Mouse (Mus musculus) G1E-ER4 (cell line): Measurements from ENCODE around the gene Llph. TPM values are rescaled to one million over a fixed set of nuclear protein-coding genes. Genes with fewer than 3 reads are reported as not detected.

Source experiments
- GATA1 ChIP-seq: IDR thresholded peaks from one replicate; pipeline ENCODE4 v1.8.0; 2012; ENCODE audit warnings: low read length, inconsistent platforms
- polyA plus RNA-seq: library from polyadenylated mRNA; stranded (reverse); fragments of >175 nt; gene quantifications from 2 replicates; pipeline ENCODE4 v1.2.3, GENCODE M21; 2012

Gene Llph
- polyA plus RNA-seq, 1 experiment, result 46.4 TPM

- no peak for TF ChIP-seq GATA1
Measured at GRCm38 (mm10) chr10:120208575-120209538, 18.0 kb upstream of the Llph start.

GRCm38 (mm10) chr10:120209539-120209925 lies 17.3 kb upstream of the Llph start:
- TF ChIP-seq GATA1, result no peak

GRCm38 (mm10) chr10:120210096-120210495 lies 16.8 kb upstream of the Llph start:
- no peak for TF ChIP-seq GATA1

GRCm38 (mm10) chr10:120218996-120219395 lies 7.9 kb upstream of the Llph start:
- TF ChIP-seq GATA1, result no peak

GRCm38 (mm10) chr10:120219578-120220359 lies 7.1 kb upstream of the Llph start:
- no peak for TF ChIP-seq GATA1

GRCm38 (mm10) chr10:120220776-120221175 lies 6.1 kb upstream of the Llph start:
- TF ChIP-seq GATA1, result no peak

- TF ChIP-seq GATA1, result no peak
Measured at GRCm38 (mm10) chr10:120231718-120232117, 4.8 kb downstream of the Llph start.

- no peak for TF ChIP-seq GATA1
Measured at GRCm38 (mm10) chr10:120233655-120234367, 6.9 kb downstream of the Llph start.

- TF ChIP-seq GATA1, result no peak
Measured at GRCm38 (mm10) chr10:120236855-120237254, 10.0 kb downstream of the Llph start.

- no peak for TF ChIP-seq GATA1
Measured at GRCm38 (mm10) chr10:120238241-120238640, 11.4 kb downstream of the Llph start.

GRCm38 (mm10) chr10:120239476-120239875 lies 12.6 kb downstream of the Llph start:
- no peak for TF ChIP-seq GATA1

- TF ChIP-seq GATA1, result no peak
Measured at GRCm38 (mm10) chr10:120242421-120242820, 15.6 kb downstream of the Llph start.

- no peak for TF ChIP-seq GATA1
Measured at GRCm38 (mm10) chr10:120245681-120246080, 18.8 kb downstream of the Llph start.

- TF ChIP-seq GATA1, result no peak
Measured at GRCm38 (mm10) chr10:120246994-120247750, 20.3 kb downstream of the Llph start.
